In genomic region chr12:115109742-115110141, GRCm38 (mm10) we compare ENCODE assay signal across 24 mouse cellular contexts.
A peak's percentile ranks its signal among the peaks of the same experiment; 100 is the strongest.
DNase-seq lines count a peak whose midpoint lies in the region; ATAC-seq and TF ChIP-seq lines count a peak whose summit lies in the region.
"Had no signal": no experiment of that assay in that cellular context is flagged by ENCODE, and none has a peak within 500 bp of the region (broad histone marks: within the 10 kb centered on the region; RNA-seq: fewer than 3 reads in every experiment).

No protein-coding gene starts in this region.

- no peak for TF ChIP-seq CTCF in lung, embryonic 14.5 days (IDR thresholded peaks at IDR 0.05; ENCODE audit: low read depth)

- H3K4me1 ChIP-seq in lung, embryonic 14.5 days (ENCODE audit: insufficient read depth): no peaks in the 10 kb centered on the region
- no peaks in the 10 kb centered on the region for H3K4me1 ChIP-seq in lung, embryonic 16.5 days (replicated peaks; ENCODE audit: control insufficient read depth, insufficient read depth, low read length)
- H3K4me1 ChIP-seq: embryonic facial prominence, embryonic 10.5 days; embryonic facial prominence, embryonic 12.5 days; forebrain, embryonic 13.5 days had no signal

- 0 out of 2 replicates have a peak, but pooled peaks have one; percentile 31 for ATAC-seq in lung, embryonic 14.5 days (ENCODE audit: insufficient read depth)
- peak; percentile 72; the same call in 1 of the 2 replicates for ATAC-seq in lung, embryonic 16.5 days (ENCODE audit: low read depth)
- peak; percentile 38 for ATAC-seq in megakaryocyte, adult 5-6 weeks (ENCODE audit: poor library complexity, severe bottlenecking)
- ATAC-seq: CD4-positive, CD25-positive, alpha-beta regulatory T cell, adult 4 months; forebrain, embryonic 13.5 days; forebrain, embryonic 16.5 days; Patski had no signal

- no peak overlapping the region for H3K27ac ChIP-seq in lung, embryonic 14.5 days (ENCODE audit: low read depth)
- H3K27ac ChIP-seq in lung, embryonic 16.5 days (ENCODE audit: low read length): no peak overlapping the region
- H3K27ac ChIP-seq: embryonic facial prominence, embryonic 10.5 days; embryonic facial prominence, embryonic 12.5 days; forebrain, embryonic 13.5 days had no signal

- H3K9ac ChIP-seq in lung, embryonic 14.5 days: no peak overlapping the region
- H3K9ac ChIP-seq in lung, embryonic 16.5 days (ENCODE audit: low read length): no peak overlapping the region
- H3K9ac ChIP-seq: embryonic facial prominence, embryonic 12.5 days; forebrain, embryonic 13.5 days had no signal

- peak; percentile 0 for DNase-seq in lung, embryonic 14.5 days
- DNase-seq in lung, adult 18-20 months: no peak
- DNase-seq in lung, postnatal 36 days: no peak
- DNase-seq in WW6 (ENCODE audit: low read depth, low spot score) (peak; percentile 1), adipocyte (ENCODE audit: low spot score) (no peak)
- DNase-seq: adrenal gland, adult 8-10 months; adrenal gland, postnatal 14 days; adrenal gland, postnatal 36 days; B cell, adult 2 months; cerebellum, adult 11-12 months; cerebellum, adult 2 months; cerebellum, adult 9-10 months; cerebellum, postnatal 10 days; cerebellum, postnatal 25 days had no signal

- H3K9me3 ChIP-seq in lung, embryonic 14.5 days (ENCODE audit: low read depth, low read length): no peaks in the 10 kb centered on the region; the same call in 1 of the 2 replicates
- H3K9me3 ChIP-seq in lung, embryonic 16.5 days (ENCODE audit: control insufficient read depth, low read length): no peaks in the 10 kb centered on the region; the same call in 1 of the 2 replicates
- H3K9me3 ChIP-seq: G1E had no signal

- no peak overlapping the region for H3K4me3 ChIP-seq in lung, embryonic 14.5 days (ENCODE audit: low read depth, low read length)
- no peak overlapping the region for H3K4me3 ChIP-seq in lung, embryonic 16.5 days (ENCODE audit: low read length)
- H3K4me3 ChIP-seq: embryonic facial prominence, embryonic 10.5 days; embryonic facial prominence, embryonic 12.5 days; forebrain, embryonic 13.5 days had no signal

- H3K4me2 ChIP-seq in lung, embryonic 14.5 days: no peak overlapping the region
- no peak overlapping the region for H3K4me2 ChIP-seq in lung, embryonic 16.5 days (ENCODE audit: low read depth, low read length)
- H3K4me2 ChIP-seq: embryonic facial prominence, embryonic 12.5 days; forebrain, embryonic 13.5 days had no signal

- no peaks in the 10 kb centered on the region for H3K27me3 ChIP-seq in lung, embryonic 14.5 days (ENCODE audit: insufficient read depth, low read length)
- H3K27me3 ChIP-seq in lung, embryonic 16.5 days (ENCODE audit: control insufficient read depth, insufficient read depth, low read depth, low read length): no peaks in the 10 kb centered on the region
- H3K27me3 ChIP-seq: CH12.LX; embryonic facial prominence, embryonic 12.5 days; forebrain, embryonic 13.5 days; Patski had no signal

- H3K36me3 ChIP-seq in lung, embryonic 14.5 days (ENCODE audit: insufficient read depth): no peaks in the 10 kb centered on the region
- H3K36me3 ChIP-seq in lung, embryonic 16.5 days (ENCODE audit: control insufficient read depth, insufficient read depth, low read length): no peaks in the 10 kb centered on the region
- H3K36me3 ChIP-seq: embryonic facial prominence, embryonic 10.5 days; embryonic facial prominence, embryonic 12.5 days; G1E had no signal

Comparison
In these comparisons a context has a peak if more than half of its experiments do, and no peak if none do; other contexts are left out.
1. DNase-seq: peak in lung, embryonic 14.5 days (single experiment) and WW6 (single experiment); none in lung, adult 18-20 months (0 of 2), lung, postnatal 36 days (single experiment) and adipocyte (single experiment).
2. Peak in every context shown above with its lines, with median percentiles within 50 percentile points of each other: ATAC-seq.